Mouse (Mus musculus): ENCODE measurements around the gene Odf3. TPM values are rescaled to one million over a fixed set of nuclear protein-coding genes. Genes with fewer than 3 reads are reported as not detected.

The Odf3 gene
- not detected in 2 replicates for polyA plus RNA-seq (2015; fragmentation: Nextera tagmentation; extraction: Ambion mirVana)

DNA sequence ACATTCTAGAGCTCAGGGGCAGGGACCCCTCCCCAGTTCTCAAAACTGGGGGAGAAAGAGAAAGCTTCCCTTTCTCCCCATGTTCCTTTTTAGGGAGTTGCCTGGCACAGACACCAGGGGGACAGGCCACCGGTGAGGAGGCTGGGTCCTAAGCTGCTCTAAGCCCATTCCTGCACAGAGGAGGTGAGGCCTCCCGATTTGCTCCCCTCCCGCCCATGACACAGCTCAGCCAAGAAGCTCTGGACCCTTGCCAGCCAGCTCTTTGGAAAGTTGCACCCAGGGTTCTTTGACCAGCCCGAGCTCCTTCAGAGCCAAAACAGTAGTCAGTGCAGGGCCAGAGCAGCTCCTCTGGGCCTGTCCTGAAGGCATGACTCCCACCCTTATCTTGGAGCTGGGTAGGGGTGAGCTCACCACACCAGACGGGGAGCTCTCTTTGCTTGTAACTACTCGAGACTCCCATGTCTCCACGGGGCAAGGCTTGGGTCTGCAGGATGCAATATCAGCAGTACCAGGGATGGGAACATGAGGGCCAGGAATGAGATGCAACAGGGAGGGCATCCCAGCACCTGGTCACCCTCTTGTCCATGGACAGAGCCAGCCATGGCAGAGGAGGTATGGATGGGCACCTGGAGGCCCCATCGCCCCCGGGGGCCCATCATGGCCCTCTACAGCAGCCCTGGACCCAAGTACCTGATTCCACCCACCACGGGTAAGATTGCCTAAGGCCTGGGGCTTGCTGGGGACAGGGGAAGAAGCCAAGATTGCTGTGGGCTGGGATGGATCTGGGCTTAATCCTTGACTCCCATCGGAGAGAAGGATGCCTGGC, at the start of gene Odf3:
Gene Odf3 (plus strand): TSS at position 51 of the 826 bp plus-strand sequence.
- H3K9me3 ChIP-seq = no peaks in the 10 kb centered on the region
- no peak within 1 kb of the TSS for H3K9ac ChIP-seq
- H3K4me3 ChIP-seq = no peak within 1 kb of the TSS
- no peak within 1 kb of the TSS for H3K27ac ChIP-seq (replicated peaks)
- H3K4me1 ChIP-seq (replicated peaks) = no peaks in the 10 kb centered on the region
- H3K27me3 ChIP-seq = no peaks in the 10 kb centered on the region
- no peak for ATAC-seq (ENCODE audit: low FRiP score, low read depth)
- WGBS = 70% methylated on average over 11 of the region's 11 CpGs
- no peak within 1 kb of the TSS for H3K4me2 ChIP-seq
- peaks cover 11% of the 10 kb centered on the region for H3K36me3 ChIP-seq

DNA sequence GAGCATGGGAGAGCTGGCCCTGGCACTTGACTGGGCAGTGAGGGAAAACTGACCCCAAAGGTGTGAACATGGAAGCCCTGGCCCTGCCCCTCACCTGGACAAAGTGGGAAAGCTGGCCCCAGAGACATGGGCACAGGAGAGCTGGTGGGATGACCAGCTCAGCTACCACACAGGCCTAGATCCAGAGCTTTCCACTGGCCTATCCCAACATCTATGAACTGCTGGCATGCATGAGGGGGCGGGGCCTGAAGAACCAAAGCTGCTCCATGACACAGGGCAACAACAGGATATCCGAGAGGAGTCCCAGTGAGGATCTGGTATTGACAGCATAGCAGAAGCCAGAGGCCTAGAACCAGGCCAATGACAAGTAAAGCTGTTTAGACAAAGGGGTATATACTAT, 49.4 kb upstream of the Odf3 start:
- WGBS = 75% methylated on average over 2 of the region's 2 CpGs
- no peak for ATAC-seq (ENCODE audit: low FRiP score, low read depth)
- no peak overlapping the region for H3K27ac ChIP-seq (replicated peaks)
- H3K4me2 ChIP-seq = no peak overlapping the region
- no peaks in the 10 kb centered on the region for H3K36me3 ChIP-seq
- H3K27me3 ChIP-seq = no peaks in the 10 kb centered on the region
- H3K9ac ChIP-seq = no peak overlapping the region
- H3K4me3 ChIP-seq = no peak overlapping the region
- no peaks in the 10 kb centered on the region for H3K4me1 ChIP-seq (replicated peaks)
- H3K9me3 ChIP-seq = no peaks in the 10 kb centered on the region

DNA sequence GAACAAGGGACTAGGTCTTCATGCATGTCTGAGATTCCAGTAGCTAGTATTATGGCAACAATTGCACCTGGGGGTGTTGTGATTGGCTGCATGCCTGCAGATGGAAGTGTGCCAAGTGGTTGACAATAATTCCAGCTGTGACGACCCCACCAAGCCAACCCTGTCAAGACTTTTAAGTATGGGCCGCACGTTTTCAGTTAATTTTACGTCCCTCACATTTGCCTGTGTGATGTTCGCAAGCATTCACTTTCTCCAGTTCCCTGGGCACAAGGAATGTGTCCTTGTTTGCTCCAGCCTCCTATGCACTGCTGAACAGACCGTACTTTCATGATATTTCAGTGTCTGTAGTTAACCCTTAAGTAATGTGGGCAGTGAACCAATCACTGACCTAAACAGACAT, 45.0 kb upstream of the Odf3 start:
- Histone ChIP-seq H3K9ac (no peak overlapping the region), H3K4me3 (no peak overlapping the region), H3K36me3 (no peaks in the 10 kb centered on the region), H3K27ac (replicated peaks) (no peak overlapping the region), H3K4me2 (no peak overlapping the region), H3K4me1 (replicated peaks) (no peaks in the 10 kb centered on the region), H3K9me3 (no peaks in the 10 kb centered on the region), H3K27me3 (no peaks in the 10 kb centered on the region)
- 74% methylated on average over 6 of the region's 6 CpGs for WGBS
- no peak for ATAC-seq (ENCODE audit: low FRiP score, low read depth)

DNA sequence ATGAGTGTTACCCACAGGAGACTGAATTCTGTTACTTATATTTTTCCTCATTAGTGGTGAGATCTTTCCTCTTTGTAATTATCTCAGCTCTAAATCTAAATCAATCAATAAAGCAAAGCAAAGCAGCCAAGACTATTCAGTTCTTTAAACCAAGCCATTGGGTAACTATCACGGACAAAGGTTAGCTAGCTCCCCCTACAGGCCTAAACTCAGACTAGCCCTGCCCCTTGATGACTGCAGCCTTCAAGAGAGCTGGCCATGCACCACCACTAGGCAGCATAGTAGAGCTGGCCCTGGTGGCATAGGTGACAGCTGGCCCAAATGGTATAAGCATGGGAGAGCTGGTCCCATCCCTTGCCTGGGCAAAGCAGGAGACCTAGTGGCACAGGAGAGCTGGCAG, 41.9 kb upstream of the Odf3 start:
- H3K36me3 ChIP-seq = peaks cover 13% of the 10 kb centered on the region
- H3K4me2 ChIP-seq = no peak overlapping the region
- no peaks in the 10 kb centered on the region for H3K9me3 ChIP-seq
- no peak overlapping the region for H3K4me3 ChIP-seq
- H3K27ac ChIP-seq (replicated peaks) = no peak overlapping the region
- H3K4me1 ChIP-seq (replicated peaks) = no peaks in the 10 kb centered on the region
- no peak overlapping the region for H3K9ac ChIP-seq
- WGBS = 14% methylated on average over 1 of the region's 1 CpGs
- no peaks in the 10 kb centered on the region for H3K27me3 ChIP-seq
- ATAC-seq (ENCODE audit: low FRiP score, low read depth) = peak; percentile 62

DNA sequence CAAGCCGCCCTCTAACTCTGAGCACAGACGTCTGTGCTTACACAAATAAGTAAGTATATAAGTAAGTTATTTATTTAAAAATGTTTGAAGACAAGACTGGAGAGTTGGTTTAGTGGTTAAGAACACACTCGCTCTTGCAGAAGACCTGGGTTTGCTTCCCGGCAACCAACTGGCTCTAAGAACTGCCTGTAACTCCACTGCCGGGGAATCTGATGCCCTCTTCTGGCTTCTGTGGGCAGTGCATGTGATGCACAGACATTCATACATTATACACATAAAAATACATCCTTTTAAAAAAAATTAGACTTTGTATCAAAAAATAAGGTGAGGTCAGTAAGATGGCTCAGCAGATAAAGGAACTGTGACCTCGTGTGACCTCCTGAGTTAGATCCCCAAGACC, 37.1 kb upstream of the Odf3 start:
- Histone ChIP-seq H3K9me3 (no peaks in the 10 kb centered on the region), H3K4me2 (no peak overlapping the region), H3K9ac (no peak overlapping the region), H3K4me1 (replicated peaks) (no peaks in the 10 kb centered on the region), H3K36me3 (peaks cover 40% of the 10 kb centered on the region), H3K4me3 (no peak overlapping the region), H3K27me3 (no peaks in the 10 kb centered on the region), H3K27ac (replicated peaks) (no peak overlapping the region)
- WGBS = 92% methylated on average over 6 of the region's 6 CpGs
- no peak for ATAC-seq (ENCODE audit: low FRiP score, low read depth)

DNA sequence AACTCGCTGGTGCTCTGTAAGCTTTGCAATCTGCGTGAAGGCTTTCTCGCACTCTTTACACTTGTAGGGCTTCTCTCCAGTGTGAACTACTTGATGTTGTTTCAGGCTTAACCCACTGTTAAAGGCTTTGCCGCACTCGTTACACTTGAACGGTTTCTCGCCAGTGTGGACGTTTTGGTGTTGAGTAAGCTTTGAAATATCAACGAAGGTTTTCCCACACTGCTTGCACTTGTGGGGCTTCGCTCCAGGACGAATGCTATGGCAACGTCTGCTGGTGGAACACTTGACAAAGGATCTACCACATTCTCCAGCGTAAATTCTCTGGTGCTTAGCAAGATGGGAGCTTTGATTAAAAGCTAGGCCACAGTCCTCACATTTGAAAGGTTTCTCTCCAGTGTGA, 35.9 kb upstream of the Odf3 start:
- Histone ChIP-seq H3K9ac (no peak overlapping the region), H3K4me1 (replicated peaks) (no peaks in the 10 kb centered on the region), H3K27ac (replicated peaks) (peak overlapping the region; percentile 23; the same call in 1 of the 2 replicates), H3K36me3 (peaks cover 40% of the 10 kb centered on the region), H3K27me3 (no peaks in the 10 kb centered on the region), H3K4me2 (no peak overlapping the region), H3K9me3 (no peaks in the 10 kb centered on the region), H3K4me3 (no peak overlapping the region)
- ATAC-seq (ENCODE audit: low FRiP score, low read depth) = 0 out of 2 replicates have a peak, but pooled peaks have one; percentile 45
- WGBS = 83% methylated on average over 13 of the region's 13 CpGs

DNA sequence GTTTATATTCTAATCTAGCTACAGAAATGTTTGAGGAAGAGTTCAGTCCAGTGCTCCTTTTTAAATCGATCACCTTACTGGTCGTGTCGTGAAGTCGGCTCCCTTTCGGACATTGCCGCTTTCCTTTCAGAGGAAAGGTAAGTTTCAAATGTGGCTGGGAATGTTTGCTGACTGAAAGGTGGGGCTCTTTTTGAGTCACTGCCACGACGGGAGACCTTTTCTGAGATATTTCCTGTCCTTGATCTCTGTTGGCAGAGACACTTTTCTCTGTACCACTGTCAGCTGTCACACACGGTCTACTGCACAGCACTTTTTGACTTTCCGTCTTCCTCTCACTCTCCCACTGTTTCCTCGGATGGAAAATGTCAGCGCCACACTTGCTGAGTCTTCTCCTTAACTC, 34.8 kb upstream of the Odf3 start:
- no peak overlapping the region for H3K9ac ChIP-seq
- H3K36me3 ChIP-seq = peaks cover 44% of the 10 kb centered on the region
- H3K4me3 ChIP-seq = no peak overlapping the region
- peaks cover 11% of the 10 kb centered on the region; the same call in 1 of the 2 replicates for H3K4me1 ChIP-seq (replicated peaks)
- no peaks in the 10 kb centered on the region for H3K27me3 ChIP-seq
- WGBS = 92% methylated on average over 12 of the region's 12 CpGs
- ATAC-seq (ENCODE audit: low FRiP score, low read depth) = no peak
- H3K27ac ChIP-seq (replicated peaks) = no peak overlapping the region
- no peaks in the 10 kb centered on the region for H3K9me3 ChIP-seq
- H3K4me2 ChIP-seq = no peak overlapping the region

DNA sequence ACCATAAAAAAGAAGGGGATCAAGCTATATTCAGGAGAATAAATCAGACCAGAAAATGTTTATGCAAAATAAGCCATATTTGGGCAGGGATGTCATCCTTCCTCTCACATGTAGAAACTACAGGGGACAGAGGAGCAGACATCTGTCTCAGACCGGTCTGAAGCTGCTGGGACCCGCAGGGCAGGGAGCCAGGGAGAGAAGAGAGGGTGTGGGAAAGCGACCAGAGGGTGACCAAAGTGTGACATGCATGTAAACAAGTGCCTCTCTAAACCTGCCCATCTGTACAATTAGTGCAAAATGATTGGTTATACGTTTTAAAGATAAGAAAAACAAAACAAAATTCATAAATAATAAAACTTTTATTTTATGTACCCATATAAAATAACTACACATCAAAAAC, 27.4 kb upstream of the Odf3 start:
- 50% methylated on average over 4 of the region's 4 CpGs for WGBS
- Histone ChIP-seq H3K27me3 (0 out of 2 replicates have a peak, but pooled peaks cover 3% of the 10 kb centered on the region), H3K4me2 (peak overlapping the region; percentile 44), H3K9me3 (no peaks in the 10 kb centered on the region), H3K36me3 (peaks cover 9% of the 10 kb centered on the region), H3K4me3 (no peak overlapping the region), H3K9ac (no peak overlapping the region), H3K27ac (replicated peaks) (no peak overlapping the region), H3K4me1 (replicated peaks) (peaks cover 27% of the 10 kb centered on the region)
- peak; percentile 43; the same call in 1 of the 2 replicates for ATAC-seq (ENCODE audit: low FRiP score, low read depth)

DNA sequence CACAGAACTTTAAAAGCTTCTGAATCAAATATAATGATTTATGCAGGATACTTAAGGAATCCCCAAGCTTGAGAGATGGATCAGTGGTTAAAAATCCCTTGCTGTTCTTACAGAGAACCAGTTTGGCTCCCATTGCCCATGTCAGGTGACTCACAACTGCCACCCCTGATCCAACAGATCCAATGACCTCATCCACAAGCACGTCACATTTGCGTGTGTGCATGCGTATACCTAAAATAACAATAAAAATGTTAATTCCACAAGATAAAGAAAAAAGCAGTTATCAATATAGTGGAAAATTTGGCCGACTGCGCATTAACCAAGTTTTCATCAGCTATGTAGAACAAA, 26.3 kb upstream of the Odf3 start:
- Histone ChIP-seq H3K4me2 (peak overlapping the region; percentile 59), H3K9ac (peak overlapping the region; percentile 67), H3K4me1 (replicated peaks) (peaks cover 27% of the 10 kb centered on the region), H3K36me3 (peaks cover 9% of the 10 kb centered on the region), H3K9me3 (no peaks in the 10 kb centered on the region), H3K27ac (replicated peaks) (peak overlapping the region; percentile 94), H3K27me3 (0 out of 2 replicates have a peak, but pooled peaks cover 3% of the 10 kb centered on the region), H3K4me3 (peak overlapping the region; percentile 67)
- ATAC-seq (ENCODE audit: low FRiP score, low read depth) = peak; percentile 59
- WGBS = 41% methylated on average over 5 of the region's 5 CpGs

DNA sequence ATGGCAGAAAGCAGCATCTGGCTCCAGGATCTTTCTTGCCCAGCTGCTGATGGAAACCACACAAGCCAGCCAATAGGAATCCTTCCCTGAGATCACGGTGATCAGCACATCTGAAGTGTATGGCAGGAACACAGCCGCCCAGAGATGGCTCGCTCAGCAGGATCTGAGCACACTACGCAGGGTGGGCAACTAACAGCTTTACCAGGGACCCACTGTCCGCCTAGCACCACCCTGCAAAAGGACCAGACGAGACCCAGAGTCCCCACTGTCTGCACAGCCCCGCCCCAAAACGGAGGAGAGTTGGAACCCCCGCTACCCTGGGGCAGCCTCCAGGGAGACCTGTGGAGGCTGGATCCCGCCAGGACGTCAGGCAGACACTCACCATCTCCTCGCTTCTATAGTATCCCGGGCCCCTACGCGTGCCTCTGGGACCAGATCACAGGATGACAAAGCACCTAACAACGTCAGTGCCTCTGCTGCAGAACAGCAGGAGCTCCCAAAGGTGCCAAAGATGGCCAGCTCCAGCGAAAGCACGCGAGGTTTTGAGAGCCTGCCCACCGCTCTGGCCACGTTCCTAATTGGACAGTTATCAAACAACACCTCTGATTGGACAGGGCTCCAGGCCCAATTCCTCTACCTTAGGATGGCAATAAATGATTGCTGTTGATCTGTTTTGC, 25.8 kb upstream of the Odf3 start, which contains the start of gene Zfp941:
Gene Zfp941 (minus strand): TSS at position 526 of the 677 bp plus-strand sequence.
- H3K4me2 ChIP-seq = peak within 1 kb of the TSS; percentile 59
- H3K36me3 ChIP-seq = peaks cover 9% of the 10 kb centered on the region
- H3K27me3 ChIP-seq = 0 out of 2 replicates have a peak, but pooled peaks cover 3% of the 10 kb centered on the region
- peak within 1 kb of the TSS; percentile 67 for H3K4me3 ChIP-seq
- peak; percentile 93 for ATAC-seq (ENCODE audit: low FRiP score, low read depth)
- H3K9me3 ChIP-seq = no peaks in the 10 kb centered on the region
- peak within 1 kb of the TSS; percentile 94 for H3K27ac ChIP-seq (replicated peaks)
- 3% methylated on average over 21 of the region's 21 CpGs for WGBS
- peaks cover 27% of the 10 kb centered on the region for H3K4me1 ChIP-seq (replicated peaks)
- H3K9ac ChIP-seq = peak within 1 kb of the TSS; percentile 67

DNA sequence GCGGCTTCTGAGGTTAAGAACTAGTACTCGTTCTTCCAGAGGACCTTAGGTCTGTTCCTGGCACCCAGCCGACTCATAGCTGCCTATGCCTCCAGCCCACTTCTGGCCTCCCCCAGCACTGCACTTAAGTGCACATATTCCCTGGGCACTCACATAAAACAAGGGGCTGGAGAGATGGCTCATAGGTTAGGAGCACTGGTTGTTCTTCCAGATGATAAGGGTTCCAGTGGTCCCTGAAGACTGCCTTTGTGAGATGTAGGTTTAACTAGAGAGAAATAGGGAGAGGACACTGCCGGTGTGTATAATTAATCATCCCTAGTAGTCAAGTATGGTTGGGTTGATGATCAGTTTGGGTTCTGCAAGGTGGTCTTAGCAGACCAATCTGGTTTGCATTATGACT, 24.9 kb upstream of the Odf3 start:
- Histone ChIP-seq H3K4me3 (no peak overlapping the region), H3K27ac (replicated peaks) (no peak overlapping the region), H3K9ac (no peak overlapping the region), H3K4me1 (replicated peaks) (peaks cover 18% of the 10 kb centered on the region), H3K4me2 (no peak overlapping the region), H3K27me3 (0 out of 2 replicates have a peak, but pooled peaks cover 3% of the 10 kb centered on the region), H3K9me3 (no peaks in the 10 kb centered on the region), H3K36me3 (peaks cover 5% of the 10 kb centered on the region)
- 91% methylated on average over 4 of the region's 4 CpGs for WGBS
- no peak for ATAC-seq (ENCODE audit: low FRiP score, low read depth)
